Mouse (Mus musculus): ENCODE measurements at regions not wholly inside any gene's neighbourhood (a gene's known extent, or its start where the extent isn't known, plus 50 kb on each side); places are given as distances from the start of the nearest gene placed in this dataset.

DNA sequence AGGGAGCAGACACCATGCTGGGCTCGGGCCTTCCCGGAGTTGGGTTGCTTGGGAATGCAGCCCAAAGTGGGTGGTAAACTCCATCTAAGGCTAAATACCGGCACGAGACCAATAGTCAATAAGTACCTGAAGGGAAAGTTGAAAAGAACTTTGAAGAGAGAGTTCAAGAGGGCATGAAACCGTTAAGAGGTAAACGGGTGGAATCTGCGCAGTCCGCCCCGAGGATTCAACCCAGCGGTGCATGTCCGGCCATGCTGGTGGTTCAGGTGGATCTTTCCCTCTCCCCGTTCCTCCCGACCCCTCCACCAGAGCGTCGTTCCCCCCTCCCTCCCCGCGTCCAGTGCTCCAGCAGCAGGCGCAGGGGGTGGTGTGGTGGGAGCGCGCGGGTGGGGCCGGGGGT lies 179.1 kb upstream of the Arhgef26 start:
- DNase-seq (ENCODE audit: low spot score): peak; percentile 50

DNA sequence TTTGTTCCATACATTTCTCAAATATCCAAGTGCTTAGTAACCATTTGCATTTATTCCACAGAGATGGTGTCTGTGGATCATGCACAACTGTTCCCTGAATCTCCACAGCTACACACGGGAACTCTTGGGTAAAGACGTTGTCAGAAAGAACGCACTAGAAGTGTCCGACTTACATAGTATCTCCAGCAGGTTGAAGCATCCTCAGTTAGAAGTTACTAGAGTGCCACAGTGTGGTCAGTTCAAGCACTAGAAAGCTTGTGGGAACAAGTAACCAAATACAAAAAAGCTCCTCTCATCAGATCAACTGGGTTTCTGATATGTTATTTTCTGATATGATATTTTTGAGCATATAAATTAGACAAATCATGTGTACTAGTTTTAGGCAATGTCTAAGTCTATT lies 167.5 kb upstream of the Arhgef26 start:
- no peak for DNase-seq (ENCODE audit: low spot score)

- DNase-seq (ENCODE audit: low spot score): no peak
Measured at GRCm38 (mm10) chr3:62187807-62188509, 150.2 kb upstream of the Arhgef26 start.

DNA sequence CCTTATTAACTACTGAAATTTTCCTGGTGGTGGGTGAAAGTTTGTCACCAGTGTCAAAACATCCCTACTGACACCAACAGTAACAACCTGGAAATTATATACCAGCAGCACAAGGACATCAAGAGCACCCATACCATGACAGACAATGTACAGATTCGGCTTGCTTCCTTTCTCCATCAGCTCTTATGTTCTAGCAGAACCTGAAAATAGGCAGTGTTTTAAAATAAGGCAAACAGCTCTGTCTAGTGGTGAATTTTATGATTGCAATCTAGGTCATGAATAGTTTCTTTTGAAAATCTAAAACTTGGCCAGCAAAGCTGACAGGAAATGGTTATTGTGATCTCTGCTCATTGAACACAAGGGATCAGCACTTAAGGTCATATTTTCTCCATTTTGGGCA lies 145.7 kb upstream of the Arhgef26 start:
- no peak for DNase-seq (ENCODE audit: low spot score)

- DNase-seq (ENCODE audit: low spot score): no peak
Measured at GRCm38 (mm10) chr3:62194421-62194820, 143.7 kb upstream of the Arhgef26 start.

GRCm38 (mm10) chr3:62196679-62197078 lies 141.5 kb upstream of the Arhgef26 start:
- no peak for DNase-seq (ENCODE audit: low spot score)

DNA sequence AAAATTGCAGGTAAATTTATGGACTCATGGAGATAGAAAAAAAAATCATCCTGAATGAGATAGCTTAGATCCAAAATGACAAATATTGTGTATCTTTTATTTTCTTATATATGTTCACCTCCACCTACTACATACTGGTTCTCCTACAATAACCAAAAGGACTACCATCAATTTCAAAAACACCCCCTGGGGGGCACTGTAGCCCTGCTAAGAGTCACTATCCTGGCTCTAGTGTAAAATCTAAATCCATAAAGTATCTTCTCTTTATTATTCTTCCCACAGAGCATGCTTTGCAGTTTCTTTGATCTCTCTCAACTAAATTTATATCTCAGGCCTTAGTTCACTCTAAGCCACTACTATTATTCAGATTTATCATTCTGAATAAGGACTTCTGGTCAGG lies 122.3 kb upstream of the Arhgef26 start:
- no peak for DNase-seq (ENCODE audit: low spot score)

DNA sequence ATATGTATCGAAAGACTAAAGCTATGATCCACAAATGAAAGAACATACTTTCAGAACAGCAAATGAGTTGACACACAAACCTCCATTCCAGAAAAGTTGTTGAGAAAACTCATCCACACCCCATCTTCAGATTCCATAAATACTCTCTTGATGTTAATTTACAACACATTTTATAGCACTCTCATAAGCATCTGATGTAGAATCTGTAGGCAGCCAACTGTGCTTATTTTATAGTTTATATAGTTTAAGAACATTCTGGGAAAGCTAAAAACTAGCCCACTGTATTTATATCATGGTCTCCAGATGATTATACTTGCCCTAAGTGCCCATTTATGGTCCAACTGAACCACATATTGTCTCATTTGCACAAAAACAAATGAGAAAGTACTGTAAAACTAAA lies 120.8 kb upstream of the Arhgef26 start:
- no peak for DNase-seq (ENCODE audit: low spot score)

DNA sequence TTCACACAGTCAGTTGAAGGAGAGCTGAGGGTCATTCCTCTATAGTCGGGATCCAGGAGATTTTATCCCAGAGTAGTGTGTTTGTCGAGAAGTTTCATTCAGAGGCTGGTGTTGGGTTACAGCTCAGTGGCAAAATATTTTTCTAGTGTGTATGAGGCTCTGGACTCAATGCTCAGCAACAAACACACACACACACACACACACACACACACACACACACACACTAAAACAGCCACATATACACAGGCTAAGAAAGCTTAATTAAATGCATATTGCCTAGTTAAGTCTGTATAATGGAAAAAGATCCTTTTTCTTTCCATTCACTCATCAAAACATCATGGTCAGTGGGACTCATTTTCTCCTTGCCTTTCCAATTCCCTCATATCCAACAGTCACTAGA lies 110.4 kb upstream of the Arhgef26 start:
- no peak for DNase-seq (ENCODE audit: low spot score)

GRCm38 (mm10) chr3:62228156-62228555 lies 110.0 kb upstream of the Arhgef26 start:
- DNase-seq (ENCODE audit: low spot score): no peak

GRCm38 (mm10) chr3:62241031-62241430 lies 97.1 kb upstream of the Arhgef26 start:
- DNase-seq (ENCODE audit: low spot score): no peak

DNA sequence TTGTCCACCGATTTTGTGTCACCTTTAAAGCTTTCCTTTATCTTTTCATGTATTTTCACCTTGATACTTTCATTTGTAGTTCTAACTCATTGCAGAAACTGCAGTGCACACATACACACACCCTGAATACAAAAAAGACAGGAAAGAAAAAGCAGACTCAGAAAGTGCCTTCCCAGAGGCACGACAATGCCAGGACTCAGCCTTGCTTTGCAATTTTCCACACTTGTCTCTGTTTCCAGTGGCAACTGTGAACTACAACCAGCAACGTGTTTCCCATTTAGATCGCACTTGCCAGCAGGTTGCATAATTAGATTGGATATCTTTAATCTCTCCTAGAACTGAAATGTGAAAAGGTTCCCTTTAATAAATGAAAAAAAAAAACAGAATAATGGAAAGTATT lies 66.4 kb upstream of the Arhgef26 start:
- no peak for DNase-seq (ENCODE audit: low spot score)

DNA sequence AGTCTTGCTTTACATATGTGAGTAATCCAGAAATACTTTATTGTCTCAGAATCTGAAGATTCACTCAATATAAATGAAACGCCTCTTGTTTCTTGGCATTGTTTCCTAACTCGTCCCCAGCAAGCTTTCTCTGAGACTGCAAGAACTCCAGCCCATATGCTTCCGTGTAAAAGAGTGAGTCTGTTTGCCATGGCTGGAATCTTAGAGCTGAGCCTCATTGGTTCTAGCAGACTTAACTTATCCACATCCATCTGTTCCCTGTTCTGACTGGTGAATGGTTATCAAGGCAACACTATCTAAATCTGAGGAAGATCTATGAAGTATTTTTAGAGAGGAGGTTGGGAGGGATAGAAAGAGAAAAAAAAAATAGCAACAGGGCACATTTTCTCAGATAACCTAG lies 59.9 kb upstream of the Arhgef26 start:
- no peak for DNase-seq (ENCODE audit: low spot score)

DNA sequence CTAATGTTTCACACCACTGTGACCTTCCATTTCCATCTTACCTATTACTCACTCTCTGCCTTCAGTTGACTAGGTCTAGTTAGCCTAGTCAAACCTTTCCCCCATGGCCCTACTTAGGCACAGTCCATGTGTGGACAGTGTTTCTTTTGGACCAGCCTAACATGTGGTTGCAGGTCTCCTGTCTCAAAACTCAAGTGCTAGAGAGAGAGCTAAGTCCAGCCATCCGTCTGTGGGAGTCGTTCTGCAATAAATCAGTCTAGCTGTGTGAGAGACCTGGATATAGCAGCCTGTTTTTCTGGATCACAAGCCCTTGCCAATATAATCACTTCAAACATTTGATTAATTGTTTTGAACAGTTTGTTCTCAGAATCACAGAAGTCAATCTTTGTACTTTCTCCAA lies 57.2 kb upstream of the Arhgef26 start:
- DNase-seq (ENCODE audit: low spot score): no peak

All from gastrocnemius, adult 18-20 months (tissue).